Mouse (Mus musculus) thymus, adult 2 months (tissue): ENCODE measurements at regions not wholly inside any gene's neighbourhood (a gene's known extent, or its start where the extent isn't known, plus 50 kb on each side); places are given as distances from the start of the nearest gene placed in this dataset.

Experiments
- DNase-seq: peaks from one replicate; pipeline ENCODE4 v3.0.0; 2021
- H3K27ac ChIP-seq: fragments of 200-500 bp; 2 replicates; pipeline ENCODE4 v1.5.1; 2012; ENCODE audit warnings: low read length, control low read depth; ENCODE audit not compliant: control insufficient read depth, insufficient read depth
- H3K27me3 ChIP-seq: fragments of 200-500 bp; 2 replicates; pipeline ENCODE4 v1.6.1; 2012; ENCODE audit warnings: mild to moderate bottlenecking, low read length, moderate library complexity, mixed read lengths; ENCODE audit not compliant: control insufficient read depth, insufficient read depth
- H3K36me3 ChIP-seq: fragments of 200-500 bp; 2 replicates; pipeline ENCODE4 v1.6.1; 2012; ENCODE audit warnings: mild to moderate bottlenecking, low read length, moderate library complexity; ENCODE audit not compliant: control insufficient read depth, insufficient read depth
- H3K4me1 ChIP-seq: fragments of 200-500 bp; replicated peaks from 2 replicates; pipeline ENCODE4 v1.6.1; 2012; ENCODE audit warnings: low read length; ENCODE audit not compliant: control insufficient read depth, insufficient read depth
- H3K4me3 ChIP-seq: fragments of 200-500 bp; 2 replicates; pipeline ENCODE4 v1.5.1; 2012; ENCODE audit warnings: mild to moderate bottlenecking, low read length, control low read depth, moderate library complexity; ENCODE audit not compliant: control insufficient read depth, insufficient read depth
- CTCF ChIP-seq: fragments of 200-500 bp; IDR thresholded peaks from 2 replicates; pipeline ENCODE4 v1.5.1; 2012; ENCODE audit warnings: mild to moderate bottlenecking, control low read depth, low read length, moderate library complexity, borderline replicate concordance; ENCODE audit not compliant: control insufficient read depth, poor library complexity, insufficient read depth; ENCODE audit errors: extremely low read depth
- POLR2A ChIP-seq: fragments of 200-500 bp; IDR thresholded peaks from 2 replicates; pipeline ENCODE4 v1.6.1; 2012; ENCODE audit warnings: mild to moderate bottlenecking, low read length, control low read depth, moderate library complexity; ENCODE audit not compliant: control insufficient read depth, poor library complexity, insufficient read depth; ENCODE audit errors: extremely low read depth
- WGBS: fragments of 180-500 bp; shearing (Covaris S2); methylation state at CpG from one replicate; pipeline ENCODE4 v1.1.7; 2018; 5-methylcytosine and 5-hydroxymethylcytosine counted together

- Histone ChIP-seq H3K36me3 (no peaks in the 10 kb centered on the region), H3K27me3 (no peaks in the 10 kb centered on the region), H3K27ac (no peak overlapping the region), H3K4me1 (no peaks in the 10 kb centered on the region; the same call in 1 of the 2 replicates), H3K4me3 (no peak overlapping the region)
- WGBS = 65% methylated on average over 8 of the region's 8 CpGs
- no peak for DNase-seq
- no peak for TF ChIP-seq CTCF
- no peak for TF ChIP-seq POLR2A
These were observed 260.4 kb upstream of the Pard3b start for GRCm38 (mm10) chr1:61378240-61378639.

DNA sequence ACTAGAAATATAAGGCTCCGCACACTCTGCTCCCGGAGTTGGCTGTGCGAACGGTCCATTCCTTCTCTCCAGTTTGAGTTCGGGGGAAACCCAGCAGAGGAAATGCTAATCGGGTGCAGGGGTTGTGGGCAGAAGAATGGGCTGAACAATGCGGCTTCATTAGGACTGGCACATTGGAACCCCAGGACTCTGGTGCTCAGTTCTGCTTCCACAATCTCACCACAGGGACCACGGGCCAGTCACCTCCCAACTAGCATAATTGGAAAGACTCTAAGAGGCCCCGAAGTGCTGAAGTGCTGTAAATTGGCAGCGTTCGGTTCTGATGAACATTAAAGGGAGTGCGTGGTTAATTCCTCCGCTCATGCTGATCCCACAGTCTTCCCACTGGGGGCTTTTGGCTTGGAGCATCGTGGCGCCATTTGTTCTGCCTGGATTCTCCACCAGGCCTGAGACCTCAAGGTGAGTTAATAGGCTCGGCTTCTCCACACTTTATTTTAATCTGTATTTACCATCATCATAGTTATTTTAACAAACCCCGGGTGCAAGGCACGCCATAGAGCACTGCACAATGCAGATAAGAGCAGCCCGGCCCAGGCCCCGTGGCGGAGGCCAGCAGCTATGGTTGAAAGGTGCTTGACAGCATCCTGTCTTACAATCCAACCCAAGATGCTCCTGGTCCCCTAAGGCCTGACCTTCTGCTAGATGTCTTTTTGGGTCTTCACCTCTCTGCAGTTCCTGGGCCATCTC is 258.7 kb upstream of the Pard3b start:
- H3K27me3 ChIP-seq = no peaks in the 10 kb centered on the region
- H3K27ac ChIP-seq = no peak overlapping the region
- no peak overlapping the region for H3K4me3 ChIP-seq
- TF ChIP-seq POLR2A (no peak), CTCF (no peak)
- DNase-seq = no peak
- H3K4me1 ChIP-seq = no peaks in the 10 kb centered on the region
- no peaks in the 10 kb centered on the region for H3K36me3 ChIP-seq
- 88% methylated on average over 21 of the region's 21 CpGs for WGBS

- H3K27ac ChIP-seq = no peak overlapping the region
- WGBS = 70% methylated on average over 4 of the region's 4 CpGs
- TF ChIP-seq CTCF (no peak), POLR2A (no peak)
- no peaks in the 10 kb centered on the region for H3K36me3 ChIP-seq
- H3K4me3 ChIP-seq = no peak overlapping the region
- no peaks in the 10 kb centered on the region for H3K27me3 ChIP-seq
- no peak for DNase-seq
- no peaks in the 10 kb centered on the region for H3K4me1 ChIP-seq
These were observed 251.0 kb upstream of the Pard3b start for GRCm38 (mm10) chr1:61387587-61387986.

DNA sequence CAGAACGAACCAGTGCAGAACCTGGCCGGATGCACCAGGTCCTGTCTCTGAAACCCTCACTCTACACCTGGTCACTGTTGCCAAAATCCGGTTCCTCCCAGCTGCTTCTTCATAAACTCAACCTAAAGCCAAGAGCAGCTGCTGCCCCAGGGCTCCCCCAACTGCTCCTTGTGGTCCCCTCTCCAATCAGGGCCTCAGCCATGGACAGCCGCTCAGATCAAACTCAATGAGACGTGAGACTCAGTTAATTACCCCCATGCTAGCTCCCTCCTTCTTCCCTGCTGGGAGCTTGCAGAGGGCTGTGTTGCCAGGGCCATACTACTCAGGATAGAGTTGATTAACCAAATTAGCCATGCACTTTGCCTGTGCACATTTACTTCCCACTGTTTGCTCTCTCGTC is 240.8 kb upstream of the Pard3b start:
- Histone ChIP-seq H3K4me3 (no peak overlapping the region), H3K36me3 (no peaks in the 10 kb centered on the region), H3K27me3 (no peaks in the 10 kb centered on the region), H3K27ac (no peak overlapping the region), H3K4me1 (no peaks in the 10 kb centered on the region)
- no peak for DNase-seq
- 94% methylated on average over 6 of the region's 6 CpGs for WGBS
- TF ChIP-seq POLR2A (no peak), CTCF (no peak)

DNA sequence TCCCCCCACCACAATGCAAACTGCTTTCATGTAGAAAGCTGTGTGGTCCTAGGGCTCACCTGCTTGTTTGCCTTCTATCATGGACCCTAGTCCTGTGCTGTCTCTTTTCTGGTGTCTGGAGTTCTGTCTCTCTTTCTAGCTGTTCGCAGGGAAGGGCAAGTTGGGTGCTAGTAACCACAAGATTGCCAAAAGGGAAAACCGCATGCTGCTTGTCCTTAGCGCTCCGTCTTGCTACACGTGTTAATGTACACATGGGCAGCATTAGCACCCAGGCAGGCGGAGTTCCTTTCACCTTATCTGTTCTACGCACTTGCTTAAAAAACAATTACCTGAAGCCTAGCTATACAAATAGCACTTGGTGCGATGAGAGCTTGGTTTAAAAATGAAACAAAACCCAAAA is 236.3 kb upstream of the Pard3b start:
- Histone ChIP-seq H3K27me3 (no peaks in the 10 kb centered on the region), H3K36me3 (no peaks in the 10 kb centered on the region), H3K27ac (no peak overlapping the region), H3K4me3 (no peak overlapping the region), H3K4me1 (no peaks in the 10 kb centered on the region)
- TF ChIP-seq CTCF (no peak), POLR2A (no peak)
- DNase-seq = no peak
- WGBS = 42% methylated on average over 8 of the region's 8 CpGs

DNA sequence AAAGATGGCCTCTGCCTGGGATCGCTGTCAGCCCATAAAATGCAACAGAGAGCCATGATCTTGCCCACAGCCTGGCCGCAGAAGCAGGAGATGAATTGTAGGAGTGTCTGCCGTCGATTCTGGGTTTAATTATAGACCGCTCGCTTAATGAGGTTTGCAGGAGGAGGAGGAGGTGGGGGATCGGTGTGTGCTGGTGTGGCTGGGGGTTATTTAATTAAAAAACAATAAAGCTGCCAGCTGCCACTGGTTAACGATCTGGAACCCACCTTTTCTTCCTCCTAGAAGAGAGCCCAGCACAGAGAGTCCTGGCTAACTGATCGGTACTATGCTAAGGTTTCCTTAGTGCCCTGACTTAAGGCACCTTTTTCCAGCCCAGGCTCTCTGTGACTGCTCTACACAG is 231.4 kb upstream of the Pard3b start:
- Histone ChIP-seq H3K27ac (no peak overlapping the region), H3K4me3 (no peak overlapping the region), H3K27me3 (no peaks in the 10 kb centered on the region), H3K36me3 (no peaks in the 10 kb centered on the region), H3K4me1 (no peaks in the 10 kb centered on the region)
- TF ChIP-seq CTCF (no peak), POLR2A (no peak)
- 82% methylated on average over 9 of the region's 9 CpGs for WGBS
- DNase-seq = no peak

DNA sequence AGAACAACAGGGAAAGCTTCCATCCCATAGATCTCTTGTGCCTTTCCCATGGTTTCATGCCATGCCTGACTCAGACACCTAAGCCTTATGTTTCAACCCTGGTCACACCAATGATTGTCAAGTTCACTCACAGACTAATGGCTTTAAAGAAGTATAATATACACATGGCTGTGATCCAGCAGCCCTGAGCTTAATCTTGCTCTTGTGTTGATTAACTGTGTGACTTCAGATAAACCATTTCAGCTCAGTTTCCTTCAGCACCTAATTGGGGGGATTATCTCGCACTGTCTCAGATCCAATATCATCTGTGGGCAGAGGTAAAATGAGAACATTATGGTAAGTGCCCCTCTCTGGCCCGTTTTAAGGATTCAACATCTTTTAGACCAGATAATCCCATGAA is 223.9 kb upstream of the Pard3b start:
- WGBS = 93% methylated on average over 2 of the region's 2 CpGs
- no peaks in the 10 kb centered on the region for H3K27me3 ChIP-seq
- no peak for DNase-seq
- TF ChIP-seq CTCF (no peak), POLR2A (no peak)
- H3K4me1 ChIP-seq = no peaks in the 10 kb centered on the region
- H3K27ac ChIP-seq = no peak overlapping the region
- H3K4me3 ChIP-seq = no peak overlapping the region
- no peaks in the 10 kb centered on the region for H3K36me3 ChIP-seq
